ENCODE assay signal across 1 mouse cellular context in genomic region chr16:35856766-35857165, GRCm38 (mm10).
A peak's percentile ranks its signal among the peaks of the same experiment; 100 is the strongest.
TF ChIP-seq lines count a peak whose summit lies in the region.

No protein-coding gene starts in this region.

TF ChIP-seq in MEL, 35 proteins besides CTCF, POLR2A, EP300 and RAD21 (continued from another document):
- TF ChIP-seq MAX (IDR thresholded peaks at IDR 0.05; ENCODE audit: low read length), result peak; percentile 75
- TF ChIP-seq ELF1 (IDR thresholded peaks at IDR 0.05; ENCODE audit: low read depth, low read length), result no peak
- no peak for TF ChIP-seq USF1 (IDR thresholded peaks at IDR 0.05; ENCODE audit: low read depth, low read length)
- TF ChIP-seq POLR2AphosphoS2 (IDR thresholded peaks at IDR 0.05; ENCODE audit: low read length), result no peak
- no peak for TF ChIP-seq USF2 (IDR thresholded peaks at IDR 0.05; ENCODE audit: borderline replicate concordance in 1 of 2, insufficient read depth in 1 of 2, low read depth in 1 of 2, low read length in 2 of 2)
- no peak for TF ChIP-seq MEF2A (IDR thresholded peaks at IDR 0.05; ENCODE audit: extremely low read depth, insufficient replicate concordance, low read depth, low read length, poor library complexity, severe bottlenecking)
- no peak for TF ChIP-seq POLR2AphosphoS5 (IDR thresholded peaks at IDR 0.05; ENCODE audit: borderline replicate concordance, low read depth, low read length)
- peak; percentile 51; the same call in 1 of the 2 replicates for TF ChIP-seq MYC (IDR thresholded peaks at IDR 0.05; ENCODE audit: low read depth, low read length)
